Mouse (Mus musculus) CD8-positive naive resting alpha-beta T cell, adult 2 months (primary cell): Measurements from ENCODE around the gene Rbm47.

ENCODE experiments used
- DNase-seq, 2 experiments: peaks; one replicate each; pipeline ENCODE4 v3.0.0; 2022; ENCODE audit warnings: low read depth in 2 of 2, low spot score in 2 of 2

The Rbm47 gene

GRCm38 (mm10) chr5:66128948-66129347, 44.0 kb downstream of the Rbm47 start:
- DNase-seq = no peak

GRCm38 (mm10) chr5:66125418-66125817, 47.5 kb downstream of the Rbm47 start:
- DNase-seq = no peak

DNA sequence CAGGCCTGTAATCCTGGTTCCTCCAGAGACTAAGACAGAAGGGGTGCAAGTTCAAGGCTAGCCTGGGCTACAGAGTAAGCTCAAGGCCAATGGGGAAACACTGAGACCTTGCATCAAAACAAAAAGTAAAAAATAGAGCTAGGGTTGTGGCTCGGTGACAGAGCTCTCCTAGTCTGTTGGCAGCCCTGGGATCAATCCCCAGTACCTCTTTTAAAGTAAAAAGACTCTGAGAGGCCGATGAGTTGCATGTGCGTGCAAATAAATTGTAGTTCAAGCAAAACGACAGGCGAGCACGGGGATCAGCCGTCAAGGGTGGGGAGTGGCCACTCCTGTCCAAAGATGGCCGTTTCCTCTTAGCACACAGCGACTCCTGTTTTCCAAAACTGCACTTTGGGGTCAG, 48.0 kb downstream of the Rbm47 start:
- no peak for DNase-seq

DNA sequence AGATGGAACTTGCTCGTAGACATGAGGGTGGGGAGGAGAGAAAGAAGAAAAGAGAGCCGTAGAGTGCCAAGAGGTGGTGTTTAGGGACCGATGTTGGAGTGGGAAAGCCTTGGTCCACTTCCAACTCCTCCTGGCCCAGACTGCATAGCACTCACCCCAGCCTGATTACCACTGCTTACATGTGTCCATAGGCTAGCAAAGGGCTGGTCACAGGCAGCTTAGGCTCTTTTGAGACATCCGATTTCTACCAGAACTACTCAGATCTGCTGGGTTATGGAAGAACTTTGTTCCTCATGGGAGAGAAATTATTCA, 48.9 kb downstream of the Rbm47 start:
- no peak for DNase-seq

- no peak for DNase-seq
These were observed 49.4 kb downstream of the Rbm47 start for GRCm38 (mm10) chr5:66123295-66124088.

DNA sequence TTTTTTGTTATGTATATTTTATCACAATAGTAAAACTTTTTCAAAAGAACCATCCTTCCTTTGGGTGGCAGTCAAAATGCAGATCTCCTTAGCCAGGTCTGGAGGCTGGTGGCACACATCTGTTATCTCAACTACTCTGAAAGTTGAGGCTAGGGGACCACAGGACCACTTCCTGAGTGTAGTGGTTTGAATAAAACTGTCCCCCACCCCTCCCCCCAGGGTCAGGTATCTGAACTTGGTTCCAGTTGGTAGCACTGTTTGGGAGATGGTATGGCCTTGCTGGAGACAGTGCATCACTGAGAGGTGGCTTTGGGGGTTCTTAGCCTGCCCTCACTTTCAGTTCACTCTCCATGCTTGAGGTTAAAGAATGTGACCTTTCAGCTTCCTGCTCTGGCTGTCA, 51.7 kb downstream of the Rbm47 start:
- DNase-seq = no peak

DNA sequence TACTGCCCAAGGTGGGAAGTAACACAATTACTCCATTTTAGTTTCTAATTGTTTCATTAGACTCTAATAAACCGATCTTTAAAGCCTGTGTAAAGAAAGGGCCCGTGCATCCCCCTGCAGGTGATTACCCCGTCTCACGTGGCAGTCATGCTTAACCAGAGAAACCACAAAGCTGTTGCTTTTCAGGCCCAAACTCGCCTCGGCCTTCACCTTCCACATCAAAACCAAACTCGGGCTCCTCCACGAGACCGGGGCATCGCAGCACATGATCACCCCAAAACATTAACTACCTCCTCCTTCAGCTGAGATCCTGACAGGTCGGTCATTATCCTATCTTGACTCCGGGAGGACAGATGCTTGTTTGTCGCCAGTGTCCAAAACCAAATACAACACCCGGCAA, 58.2 kb downstream of the Rbm47 start:
- DNase-seq = no peak

DNA sequence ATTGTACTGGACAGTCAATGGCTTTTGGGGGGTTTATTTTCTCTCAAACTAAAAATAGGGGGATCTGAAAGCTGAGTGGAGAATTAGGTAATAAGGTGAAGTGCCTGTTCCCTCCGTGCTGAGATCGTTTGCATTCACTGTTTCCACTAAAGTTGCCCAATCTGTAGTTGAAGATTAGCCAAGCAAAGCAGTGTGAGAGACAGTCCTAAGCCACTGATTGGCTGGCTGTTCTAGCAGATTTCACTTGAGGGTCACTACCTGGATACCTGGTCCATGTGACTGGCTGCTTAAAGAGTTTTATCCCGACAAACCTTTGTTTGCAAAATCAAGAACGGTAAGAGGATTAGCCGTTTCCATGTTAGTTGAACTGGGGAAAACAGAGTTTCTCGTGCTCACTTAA, 58.7 kb downstream of the Rbm47 start:
- no peak for DNase-seq

DNA sequence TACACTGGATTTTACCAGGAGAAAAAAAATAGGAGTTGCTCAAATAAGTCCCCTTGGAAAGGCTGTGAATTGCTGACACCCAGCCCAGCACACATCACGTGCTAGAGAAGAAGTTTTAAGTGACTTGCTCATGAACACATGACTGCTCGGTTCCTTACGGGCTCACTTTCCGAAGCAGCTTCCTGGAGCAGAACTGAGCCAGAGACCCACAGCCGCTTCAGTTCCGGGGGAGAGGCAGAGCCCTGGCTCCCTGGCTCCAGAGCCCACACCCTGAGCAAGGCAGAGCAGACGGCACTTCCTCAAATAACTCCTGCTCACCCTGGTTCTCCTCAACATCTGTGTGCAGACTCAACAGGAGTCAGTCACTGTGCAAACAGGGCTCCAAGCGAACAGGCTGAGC, 60.9 kb downstream of the Rbm47 start:
- DNase-seq = no peak

DNA sequence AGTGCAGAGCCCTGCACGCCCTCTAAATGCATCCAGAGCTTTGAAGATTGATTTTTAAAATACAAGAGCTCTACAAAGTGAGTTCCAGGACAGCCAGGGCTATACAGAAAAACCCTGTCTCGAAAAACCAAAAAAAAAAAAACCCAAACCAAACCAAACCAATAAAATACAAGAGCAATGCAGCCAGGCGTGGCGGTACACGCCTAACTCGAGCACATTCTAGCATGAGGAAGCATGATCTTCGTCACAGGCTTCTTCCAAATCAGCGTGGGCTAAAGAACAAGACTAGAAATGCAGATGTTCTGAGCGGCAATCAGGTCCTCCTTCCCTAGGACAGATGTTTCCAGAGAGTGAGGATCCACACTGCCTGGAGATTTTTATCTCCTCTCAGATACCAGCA, 66.5 kb downstream of the Rbm47 start:
- no peak for DNase-seq

- no peak for DNase-seq
These were observed 67.0 kb downstream of the Rbm47 start for GRCm38 (mm10) chr5:66105946-66106345.

GRCm38 (mm10) chr5:66105366-66105765, 67.6 kb downstream of the Rbm47 start:
- DNase-seq = no peak

- no peak for DNase-seq
These were observed 69.5 kb downstream of the Rbm47 start for GRCm38 (mm10) chr5:66103386-66103785.

- DNase-seq = no peak
These were observed 70.1 kb downstream of the Rbm47 start for GRCm38 (mm10) chr5:66102821-66103220.

- no peak for DNase-seq
These were observed 71.3 kb downstream of the Rbm47 start for GRCm38 (mm10) chr5:66101577-66101976.

- DNase-seq = no peak
These were observed 72.6 kb downstream of the Rbm47 start for GRCm38 (mm10) chr5:66100322-66100721.

DNA sequence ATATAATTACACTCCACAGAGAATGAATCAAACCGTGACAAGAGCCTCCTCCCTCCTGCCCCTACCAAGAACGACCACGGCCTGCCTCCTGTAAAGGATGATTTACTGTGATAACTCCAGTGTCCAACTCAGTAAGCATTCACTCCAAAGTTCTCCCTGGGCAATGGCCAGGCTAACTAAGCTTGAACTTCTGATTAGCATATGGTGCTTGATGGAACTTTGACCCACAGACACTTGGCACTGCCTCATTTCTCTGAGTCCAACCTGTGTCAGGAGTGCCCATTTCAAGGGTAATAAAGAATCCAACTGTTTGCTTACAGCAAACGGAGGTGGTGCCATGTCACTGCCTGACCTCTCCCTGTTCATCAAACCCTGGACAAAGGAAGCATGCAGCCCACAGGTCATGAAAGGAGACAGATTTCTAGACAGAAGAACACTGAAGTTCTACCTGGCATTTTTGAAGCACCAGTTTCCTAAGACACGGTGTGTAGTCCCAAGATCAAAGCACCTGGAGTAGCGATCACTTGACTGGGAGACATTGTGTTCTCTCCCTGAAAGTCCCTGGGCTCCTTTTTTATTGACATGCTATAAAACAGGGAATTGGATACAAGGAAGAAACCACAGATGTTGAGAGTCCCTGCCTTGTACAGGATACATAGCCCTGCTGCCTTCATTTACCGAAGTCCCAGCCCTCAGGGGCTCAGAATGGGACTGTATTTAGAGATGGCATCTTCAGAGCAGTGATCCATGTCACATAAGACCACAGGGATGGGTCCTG, 74.6 kb downstream of the Rbm47 start:
- DNase-seq = no peak

GRCm38 (mm10) chr5:66096081-66096480, 76.8 kb downstream of the Rbm47 start:
- DNase-seq = no peak

GRCm38 (mm10) chr5:66095166-66095565, 77.8 kb downstream of the Rbm47 start:
- DNase-seq = no peak

- DNase-seq = no peak
These were observed 82.9 kb downstream of the Rbm47 start for GRCm38 (mm10) chr5:66090037-66090436.

DNA sequence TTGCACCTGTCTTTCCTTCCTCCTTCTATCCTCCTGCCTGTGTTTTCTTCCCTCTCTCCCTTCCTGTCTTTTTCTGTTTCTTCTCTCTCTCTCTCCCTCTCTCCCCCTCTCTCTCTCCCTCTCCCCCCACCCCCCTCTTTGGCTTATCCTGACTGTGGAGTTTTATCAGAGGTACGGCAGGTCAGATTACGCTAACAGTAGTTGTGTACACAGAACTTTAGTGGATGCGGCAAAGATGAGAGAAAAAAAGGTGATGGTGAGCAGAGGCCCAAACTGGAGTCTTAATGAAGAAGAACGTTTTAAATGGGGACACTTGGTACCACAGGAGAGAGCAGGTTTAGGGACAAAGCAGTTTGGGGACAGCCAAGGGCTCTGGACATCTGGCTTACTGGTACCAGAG, 83.3 kb downstream of the Rbm47 start:
- no peak for DNase-seq

DNA sequence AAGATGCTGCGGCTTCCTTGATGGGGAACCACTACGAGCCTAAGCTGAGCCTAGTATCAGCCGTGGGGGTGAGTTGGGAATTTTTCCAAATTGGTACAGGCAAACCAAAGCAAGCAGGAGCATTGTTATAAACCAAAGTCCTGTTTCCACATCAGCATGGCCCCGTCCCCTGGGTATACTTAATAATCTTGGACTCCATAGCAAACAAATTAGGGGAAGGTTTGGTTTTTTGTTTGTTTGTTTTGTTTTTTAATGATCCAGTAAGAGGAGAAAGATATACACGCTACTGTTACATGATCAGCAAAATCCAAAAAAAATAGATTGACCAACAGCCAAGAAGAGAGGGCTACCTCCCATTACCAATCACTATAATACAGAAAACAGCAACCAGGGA, 84.0 kb downstream of the Rbm47 start:
- no peak for DNase-seq
